Mouse (Mus musculus): ENCODE data around the gene Pafah1b2.

Gene Pafah1b2

DNA sequence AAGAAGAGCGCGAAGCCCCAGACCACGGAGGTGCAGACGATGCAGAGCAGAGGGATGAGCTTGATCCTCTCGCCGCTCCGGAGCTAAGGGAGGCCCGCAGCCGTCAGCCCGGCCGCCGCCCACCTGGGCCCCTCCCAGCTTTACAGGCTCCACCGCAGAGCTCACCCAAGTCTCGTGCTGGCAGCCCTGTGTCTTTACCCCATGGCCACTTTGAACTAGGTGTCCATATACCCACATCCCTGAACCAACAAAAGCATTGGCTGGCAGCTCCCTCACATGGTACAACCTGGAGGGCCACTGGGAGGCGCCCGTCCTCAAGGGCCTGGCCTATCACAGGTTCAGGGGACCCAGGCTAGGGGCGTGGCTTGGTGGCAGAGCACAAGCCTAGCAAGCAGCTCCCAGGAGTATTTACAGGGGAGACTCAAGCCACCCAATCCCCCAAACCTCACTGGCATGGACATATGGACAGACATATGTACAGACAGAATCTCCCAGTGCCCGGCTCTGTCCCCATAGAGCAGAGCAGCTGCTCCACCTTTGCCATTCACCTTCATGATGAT is 71.1 kb downstream of the Pafah1b2 start:
- DNase-seq: peak; percentile 82

DNA sequence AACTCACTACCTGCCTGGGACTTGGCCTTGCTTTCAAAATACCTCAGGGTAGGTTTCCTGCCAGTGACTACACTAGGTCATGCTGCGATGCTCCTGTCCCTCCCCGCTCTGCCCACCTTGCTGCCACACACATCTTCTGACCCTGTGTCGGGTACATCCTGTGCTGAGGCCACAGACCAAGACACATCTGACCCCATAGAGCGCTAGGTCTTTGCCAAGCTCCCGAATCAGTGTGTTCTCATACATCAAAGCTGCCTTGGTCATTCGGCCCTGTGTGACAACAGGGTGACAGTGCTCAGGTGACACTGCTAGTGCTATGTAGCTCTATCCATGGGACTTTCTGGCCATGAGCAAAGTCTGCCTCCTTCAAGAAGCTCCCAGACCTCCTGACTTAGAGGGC is 72.7 kb downstream of the Pafah1b2 start:
- no peak for DNase-seq

DNA sequence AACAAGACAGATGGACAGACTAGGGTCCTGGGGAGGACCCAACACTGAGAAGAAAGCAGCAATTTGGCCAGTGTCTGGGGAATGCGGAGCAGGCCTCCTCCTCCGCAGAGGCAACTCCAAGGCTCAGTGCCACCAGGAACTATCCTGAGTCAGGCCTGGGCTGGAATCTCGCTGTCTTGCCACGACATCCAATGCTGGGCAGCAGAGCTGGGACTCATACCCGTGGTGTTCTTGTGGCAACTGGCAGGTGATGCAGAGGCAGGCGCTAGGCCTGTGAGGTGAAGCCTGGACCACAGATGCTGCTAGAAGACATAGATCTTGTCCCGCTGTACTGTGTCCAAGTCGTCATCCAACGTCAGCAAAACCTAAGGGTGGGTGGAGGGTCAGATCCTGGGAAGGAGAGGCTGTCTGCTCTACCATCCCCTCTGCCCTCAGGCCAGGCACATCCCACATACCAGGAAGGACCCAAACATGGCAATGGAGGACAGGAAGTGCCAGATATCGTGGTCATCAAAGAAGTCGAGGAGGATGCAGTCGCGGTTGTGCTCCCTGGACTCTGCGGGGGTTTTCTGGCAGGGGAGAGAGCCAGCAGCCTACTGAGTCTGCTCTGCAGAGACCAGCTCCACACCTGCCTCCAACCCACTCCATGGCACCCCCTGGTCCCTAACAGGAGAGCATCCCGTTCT is 73.4 kb downstream of the Pafah1b2 start:
- no peak for DNase-seq

- no peak for DNase-seq
Observed at GRCm38 (mm10) chr9:45938088-45938487, 74.4 kb downstream of the Pafah1b2 start.

DNA sequence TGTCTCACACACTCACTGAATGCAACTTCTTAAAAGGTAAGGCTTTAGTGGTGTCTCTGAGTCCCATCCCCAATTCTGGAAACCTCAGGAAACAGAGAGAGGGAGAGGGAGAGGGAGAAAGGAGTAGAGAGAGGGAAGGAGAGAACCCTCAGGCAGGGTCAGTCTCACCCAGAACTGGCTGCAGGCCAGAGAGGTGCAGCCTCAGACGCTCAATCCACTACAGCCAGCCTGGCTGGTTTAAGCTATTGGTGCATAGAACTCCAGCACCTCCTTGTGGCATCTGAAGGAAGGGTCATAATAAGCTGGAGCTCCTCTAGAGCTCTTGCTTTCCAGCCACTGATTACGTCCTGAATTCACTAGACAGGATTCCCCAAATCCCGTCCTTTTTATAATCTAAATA is 75.6 kb downstream of the Pafah1b2 start:
- DNase-seq: peak; percentile 60

GRCm38 (mm10) chr9:45935628-45936210 is 76.8 kb downstream of the Pafah1b2 start, which contains the start of gene Tagln:
Gene Tagln, minus strand, starts transcription at chr9:45936058.
- peak; percentile 43 for DNase-seq

DNA sequence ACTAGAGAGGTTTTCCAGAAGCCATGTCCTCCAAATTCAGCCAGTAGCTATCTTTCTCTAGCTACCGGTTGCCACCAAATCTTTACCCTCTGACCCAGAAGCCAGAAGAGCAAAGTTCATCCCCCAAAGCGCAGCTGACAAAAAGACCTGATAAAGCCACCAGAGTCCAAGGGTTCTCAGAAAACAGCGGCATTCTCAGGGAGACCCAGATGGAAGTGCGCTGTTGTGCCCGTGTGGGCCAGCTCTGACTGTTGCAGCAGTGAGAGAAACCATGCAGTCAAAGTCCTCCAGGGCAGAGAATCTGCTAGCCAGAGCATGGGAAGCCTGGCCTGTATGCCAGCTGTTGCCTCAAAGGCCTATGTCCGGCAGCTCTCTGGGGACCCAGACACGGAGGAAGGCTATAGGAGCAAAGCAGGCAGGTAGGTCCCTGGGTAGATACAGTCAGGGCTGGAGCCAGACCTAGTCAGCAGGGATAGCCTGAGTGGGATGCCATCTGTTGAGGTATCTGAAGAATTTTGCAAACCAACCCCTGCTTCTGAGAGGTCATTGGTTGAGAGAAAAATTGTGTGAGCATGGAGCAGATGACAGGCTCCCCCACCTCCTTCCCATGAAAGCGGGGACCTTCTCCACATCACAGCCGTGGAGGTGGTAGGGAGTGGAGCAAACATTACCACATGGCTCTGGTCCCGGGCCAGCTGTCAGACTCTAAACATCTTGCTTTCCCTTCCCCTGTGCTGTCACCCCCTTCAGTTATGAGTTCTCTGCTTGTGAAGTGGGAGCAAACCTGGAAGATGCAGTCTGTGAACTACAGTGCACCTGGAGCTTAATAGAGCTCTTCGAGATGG is 79.7 kb downstream of the Pafah1b2 start:
- DNase-seq: no peak

GRCm38 (mm10) chr9:45931958-45932357 is 80.5 kb downstream of the Pafah1b2 start:
- DNase-seq: no peak

- DNase-seq: no peak
Observed at GRCm38 (mm10) chr9:45929285-45929684, 83.2 kb downstream of the Pafah1b2 start.

DNA sequence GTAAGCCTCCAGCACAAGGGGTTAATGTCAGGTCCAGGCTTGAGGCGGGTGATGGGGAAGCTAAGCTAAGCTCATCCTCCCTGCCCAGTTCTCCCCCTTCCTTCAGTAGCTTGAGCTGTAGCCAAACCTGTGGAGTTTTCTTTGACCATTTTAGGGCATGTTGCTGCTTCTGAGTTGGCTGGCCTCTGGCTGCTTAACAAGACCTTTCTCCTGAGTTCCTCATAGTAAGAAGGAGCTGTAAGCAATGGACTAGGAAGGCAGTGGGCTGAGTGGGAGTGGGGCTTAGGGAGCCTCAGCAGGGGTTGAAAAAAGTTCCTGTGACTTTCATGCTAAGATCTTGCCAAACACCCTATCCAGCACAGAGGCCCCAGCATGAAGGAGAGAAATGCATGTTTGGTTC is 92.6 kb downstream of the Pafah1b2 start:
- DNase-seq: no peak

GRCm38 (mm10) chr9:45917041-45917934 is 95.2 kb downstream of the Pafah1b2 start:
- DNase-seq: no peak

DNA sequence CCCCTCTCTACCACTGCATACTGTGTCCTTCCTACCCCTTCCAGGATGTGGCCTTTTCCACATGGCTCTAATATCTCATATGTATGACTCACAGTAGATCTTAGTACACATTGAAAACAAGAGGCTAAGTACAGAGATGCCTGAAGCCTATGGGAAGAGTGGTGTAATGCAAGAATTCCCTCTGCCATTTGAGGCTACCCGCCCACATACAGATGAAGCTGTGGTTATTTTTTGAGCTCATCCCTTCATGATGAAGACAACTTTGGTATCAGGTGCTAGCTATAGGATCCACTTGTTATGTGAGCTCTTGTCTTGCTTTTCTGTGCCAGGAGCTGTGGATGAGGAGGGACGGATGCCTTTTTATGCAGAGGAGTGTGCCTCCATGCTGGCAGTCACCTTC is 96.8 kb downstream of the Pafah1b2 start:
- DNase-seq: no peak
